Mouse (Mus musculus): ENCODE results near the gene E2f1. TPM values are rescaled to one million over a fixed set of nuclear protein-coding genes. Genes with fewer than 3 reads are reported as not detected.

The E2f1 gene
- polyA plus RNA-seq, 1 experiment = 14.5 TPM

DNA sequence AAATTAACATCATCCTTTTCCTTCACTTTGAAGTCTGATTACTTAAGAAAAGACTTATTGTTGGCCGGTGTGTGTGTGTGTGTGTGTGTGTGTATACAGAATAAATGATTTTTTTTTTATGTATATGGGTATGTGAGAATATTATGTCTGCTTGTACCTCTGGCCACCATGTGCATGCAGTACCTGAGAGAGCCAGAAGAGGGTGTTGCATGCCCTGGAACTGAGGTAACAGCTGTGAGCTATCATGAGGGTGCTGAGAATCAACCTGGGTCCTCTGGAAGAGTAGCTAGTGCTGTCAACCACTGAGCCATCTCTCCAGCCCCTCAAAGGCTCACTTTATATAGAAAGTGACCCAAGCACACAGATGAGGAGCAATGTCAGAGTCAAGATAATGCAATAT, 11.7 kb upstream of the E2f1 start:
- no peak overlapping the region for H3K4me3 ChIP-seq (ENCODE audit: low read depth, low read length)
- 0 out of 2 replicates have a peak, but pooled peaks cover 3% of the 10 kb centered on the region for H3K4me1 ChIP-seq (ENCODE audit: control insufficient read depth, insufficient read depth, insufficient read length, low read length)
- no peaks in the 10 kb centered on the region for H3K27me3 ChIP-seq (ENCODE audit: control insufficient read depth, insufficient read depth, low read length)
- H3K36me3 ChIP-seq (ENCODE audit: control insufficient read depth, insufficient read depth, low read length) = no peaks in the 10 kb centered on the region
- TF ChIP-seq POLR2A (IDR thresholded peaks at IDR 0.05; ENCODE audit: low read depth, low read length) (no peak), CTCF (IDR thresholded peaks at IDR 0.05; ENCODE audit: extremely low read depth, insufficient read length, insufficient replicate concordance, low read depth, low read length) (no peak)
- H3K27ac ChIP-seq (ENCODE audit: insufficient read depth, low read depth, low read length) = no peak overlapping the region
- 97% methylated on average over 1 of the region's 1 CpGs for WGBS

DNA sequence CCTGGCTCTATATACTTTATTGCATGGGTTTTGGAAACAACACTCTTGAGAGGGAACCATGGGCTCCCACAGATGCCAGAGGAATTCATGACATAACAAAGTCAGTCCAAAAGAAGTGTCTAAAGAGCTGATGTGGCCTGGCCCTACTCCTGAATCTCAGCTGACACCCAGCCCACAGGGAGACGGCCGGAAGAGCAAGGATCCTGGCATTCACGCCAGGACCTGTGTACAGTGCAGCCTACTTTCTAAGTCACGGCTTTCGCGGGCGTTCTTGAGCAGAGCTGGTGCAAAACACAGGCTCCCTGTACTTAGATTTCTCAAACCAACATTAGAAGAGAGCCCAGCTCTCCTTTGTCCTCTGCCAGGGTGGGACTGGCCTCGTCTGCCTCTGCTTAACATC, 10.9 kb upstream of the E2f1 start:
- TF ChIP-seq CTCF (IDR thresholded peaks at IDR 0.05; ENCODE audit: extremely low read depth, insufficient read length, insufficient replicate concordance, low read depth, low read length) = no peak
- TF ChIP-seq POLR2A (IDR thresholded peaks at IDR 0.05; ENCODE audit: low read depth, low read length) = no peak
- Histone ChIP-seq H3K27ac (ENCODE audit: insufficient read depth, low read depth, low read length) (no peak overlapping the region), H3K4me1 (ENCODE audit: control insufficient read depth, insufficient read depth, insufficient read length, low read length) (0 out of 2 replicates have a peak, but pooled peaks cover 3% of the 10 kb centered on the region), H3K4me3 (ENCODE audit: low read depth, low read length) (no peak overlapping the region), H3K36me3 (ENCODE audit: control insufficient read depth, insufficient read depth, low read length) (no peaks in the 10 kb centered on the region), H3K27me3 (ENCODE audit: control insufficient read depth, insufficient read depth, low read length) (no peaks in the 10 kb centered on the region)
- WGBS = 76% methylated on average over 8 of the region's 8 CpGs

DNA sequence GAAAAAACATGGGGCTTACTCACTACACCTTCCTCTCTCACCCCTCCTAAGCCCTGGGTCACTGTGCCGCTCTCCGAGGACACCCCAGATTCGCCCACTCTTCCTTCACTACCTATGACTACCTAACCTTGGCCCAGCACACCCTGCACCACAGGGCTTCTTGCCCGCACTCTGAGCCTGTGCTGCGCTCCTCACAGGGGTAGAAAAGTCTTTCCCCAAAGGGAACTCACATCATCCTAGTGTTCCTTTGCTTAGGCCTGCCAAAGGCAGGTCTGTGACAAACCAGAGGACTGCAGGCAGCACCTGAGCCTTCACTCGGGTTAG, 8.0 kb upstream of the E2f1 start:
- TF ChIP-seq CTCF (IDR thresholded peaks at IDR 0.05; ENCODE audit: extremely low read depth, insufficient read length, insufficient replicate concordance, low read depth, low read length) (no peak), POLR2A (IDR thresholded peaks at IDR 0.05; ENCODE audit: low read depth, low read length) (no peak)
- Histone ChIP-seq H3K4me3 (ENCODE audit: low read depth, low read length) (no peak overlapping the region), H3K36me3 (ENCODE audit: control insufficient read depth, insufficient read depth, low read length) (no peaks in the 10 kb centered on the region), H3K27ac (ENCODE audit: insufficient read depth, low read depth, low read length) (no peak overlapping the region), H3K27me3 (ENCODE audit: control insufficient read depth, insufficient read depth, low read length) (no peaks in the 10 kb centered on the region), H3K4me1 (ENCODE audit: control insufficient read depth, insufficient read depth, insufficient read length, low read length) (0 out of 2 replicates have a peak, but pooled peaks cover 3% of the 10 kb centered on the region)
- 95% methylated on average over 6 of the region's 6 CpGs for WGBS

DNA sequence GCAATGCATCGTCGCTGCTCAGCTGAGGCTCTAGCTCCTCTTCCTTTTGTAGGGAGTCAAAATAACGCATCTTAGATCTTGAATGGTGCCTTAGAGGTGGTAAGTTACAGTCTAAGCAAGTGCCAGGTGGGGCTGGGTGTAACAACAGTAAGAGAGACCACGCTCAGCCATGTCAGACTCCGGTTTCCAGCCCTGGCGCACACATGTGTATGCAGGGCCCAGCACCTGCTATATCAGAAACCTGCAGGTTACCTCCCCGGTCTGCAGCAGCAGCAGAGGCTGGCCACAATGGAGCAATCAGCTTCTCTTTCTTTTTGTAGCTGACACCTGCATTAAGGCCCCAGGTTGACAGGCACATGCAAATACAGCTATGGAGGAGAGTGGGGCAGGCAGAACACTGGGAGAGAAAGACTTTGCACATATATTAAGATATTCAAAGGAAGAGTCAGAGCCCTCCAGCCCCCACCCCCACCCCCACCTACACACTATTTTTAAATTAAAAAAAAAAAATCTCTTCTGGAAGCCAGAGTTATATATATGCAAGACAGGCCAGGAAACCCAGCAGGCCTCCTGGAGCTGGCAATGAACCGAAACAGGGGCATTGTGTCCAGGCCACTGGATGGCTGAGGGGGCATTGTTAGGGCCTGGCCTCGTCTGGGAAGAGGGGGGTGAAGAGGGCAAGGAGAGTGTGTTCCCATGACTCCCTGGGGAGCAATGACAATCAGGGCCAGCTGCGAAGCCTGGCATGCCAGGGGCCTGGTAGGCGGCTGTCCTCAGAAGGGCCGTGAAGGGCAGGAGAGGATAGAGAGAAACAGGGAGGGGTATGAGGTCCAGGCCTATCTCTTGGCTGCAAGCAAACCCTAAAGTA, 7.4 kb upstream of the E2f1 start:
- no peaks in the 10 kb centered on the region for H3K36me3 ChIP-seq (ENCODE audit: control insufficient read depth, insufficient read depth, low read length)
- TF ChIP-seq POLR2A (IDR thresholded peaks at IDR 0.05; ENCODE audit: low read depth, low read length) = no peak
- no peak for TF ChIP-seq CTCF (IDR thresholded peaks at IDR 0.05; ENCODE audit: extremely low read depth, insufficient read length, insufficient replicate concordance, low read depth, low read length)
- H3K27ac ChIP-seq (ENCODE audit: insufficient read depth, low read depth, low read length) = no peak overlapping the region
- WGBS = 76% methylated on average over 12 of the region's 12 CpGs
- no peak overlapping the region for H3K4me3 ChIP-seq (ENCODE audit: low read depth, low read length)
- 0 out of 2 replicates have a peak, but pooled peaks cover 3% of the 10 kb centered on the region for H3K4me1 ChIP-seq (ENCODE audit: control insufficient read depth, insufficient read depth, insufficient read length, low read length)
- no peaks in the 10 kb centered on the region for H3K27me3 ChIP-seq (ENCODE audit: control insufficient read depth, insufficient read depth, low read length)

DNA sequence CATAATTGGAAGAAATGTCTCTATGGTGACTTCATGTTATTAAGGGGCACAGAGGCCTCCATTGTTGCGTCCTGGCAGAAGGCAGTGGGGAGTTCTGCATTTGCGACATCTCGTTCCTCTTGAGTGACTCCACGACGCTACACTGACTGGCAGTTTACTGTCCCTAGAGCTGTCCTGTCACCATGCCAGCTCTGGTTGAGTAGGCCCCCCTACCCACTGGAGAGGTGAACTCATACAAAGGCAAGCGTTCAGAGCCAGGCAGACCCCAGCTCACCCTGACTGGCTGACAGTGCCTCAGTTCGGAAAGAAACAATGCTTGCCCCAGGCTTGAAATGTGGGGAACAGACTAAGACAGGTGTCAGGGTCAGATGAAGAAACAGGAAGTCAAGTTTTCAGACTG, 4.6 kb upstream of the E2f1 start:
- 78% methylated on average over 7 of the region's 7 CpGs for WGBS
- Histone ChIP-seq H3K4me3 (ENCODE audit: low read depth, low read length) (no peak overlapping the region), H3K36me3 (ENCODE audit: control insufficient read depth, insufficient read depth, low read length) (no peaks in the 10 kb centered on the region), H3K27ac (ENCODE audit: insufficient read depth, low read depth, low read length) (no peak overlapping the region), H3K4me1 (ENCODE audit: control insufficient read depth, insufficient read depth, insufficient read length, low read length) (no peaks in the 10 kb centered on the region), H3K27me3 (ENCODE audit: control insufficient read depth, insufficient read depth, low read length) (no peaks in the 10 kb centered on the region)
- TF ChIP-seq POLR2A (IDR thresholded peaks at IDR 0.05; ENCODE audit: low read depth, low read length) (no peak), CTCF (IDR thresholded peaks at IDR 0.05; ENCODE audit: extremely low read depth, insufficient read length, insufficient replicate concordance, low read depth, low read length) (no peak)

DNA sequence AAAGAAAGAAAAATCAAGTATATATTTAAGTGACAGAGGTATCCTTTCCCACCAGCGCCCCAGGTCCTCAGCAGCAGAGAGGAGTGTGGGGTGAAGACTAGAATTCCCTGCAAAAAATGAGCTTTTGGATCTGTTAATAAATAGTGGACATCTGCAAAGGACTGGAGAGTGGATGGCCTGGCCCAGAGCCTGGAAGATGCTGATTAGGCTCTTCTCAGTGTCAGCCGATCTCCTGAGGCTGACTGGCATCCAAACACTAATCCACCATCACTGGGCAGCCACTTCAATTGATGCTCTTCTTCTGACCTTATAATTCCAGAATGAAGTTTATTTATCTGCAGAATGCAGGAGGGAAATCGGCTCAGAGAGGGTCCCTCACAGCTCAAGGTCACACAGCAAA, 3.3 kb upstream of the E2f1 start:
- 79% methylated on average over 3 of the region's 3 CpGs for WGBS
- H3K4me3 ChIP-seq (ENCODE audit: low read depth, low read length) = no peak overlapping the region
- no peak for TF ChIP-seq CTCF (IDR thresholded peaks at IDR 0.05; ENCODE audit: extremely low read depth, insufficient read length, insufficient replicate concordance, low read depth, low read length)
- no peak for TF ChIP-seq POLR2A (IDR thresholded peaks at IDR 0.05; ENCODE audit: low read depth, low read length)

DNA sequence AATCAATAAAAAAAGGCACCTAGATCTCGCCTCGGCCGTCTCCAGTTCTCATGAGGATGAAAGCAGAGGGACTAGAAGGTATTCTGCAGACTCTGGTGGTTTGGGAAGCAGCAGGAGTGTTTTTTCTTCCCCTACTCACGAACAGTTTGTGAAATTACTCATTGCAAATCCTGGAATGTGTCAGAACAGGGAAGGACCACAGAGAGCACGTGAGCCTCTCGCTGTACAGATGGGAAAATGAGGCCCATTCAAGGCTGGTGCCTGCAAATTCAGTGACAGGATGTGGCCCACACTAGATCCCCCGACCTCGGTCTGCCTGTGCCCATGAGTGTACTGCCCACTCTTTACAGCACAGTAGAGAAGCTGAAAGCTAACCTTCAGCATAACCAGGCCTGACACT, 2.3 kb upstream of the E2f1 start:
- Histone ChIP-seq H3K27ac (ENCODE audit: insufficient read depth, low read depth, low read length) (no peak overlapping the region), H3K4me3 (ENCODE audit: low read depth, low read length) (no peak overlapping the region), H3K4me1 (ENCODE audit: control insufficient read depth, insufficient read depth, insufficient read length, low read length) (peaks cover 5% of the 10 kb centered on the region; the same call in 1 of the 2 replicates), H3K36me3 (ENCODE audit: control insufficient read depth, insufficient read depth, low read length) (no peaks in the 10 kb centered on the region), H3K27me3 (ENCODE audit: control insufficient read depth, insufficient read depth, low read length) (no peaks in the 10 kb centered on the region)
- 81% methylated on average over 8 of the region's 8 CpGs for WGBS
- TF ChIP-seq POLR2A (IDR thresholded peaks at IDR 0.05; ENCODE audit: low read depth, low read length) (no peak), CTCF (IDR thresholded peaks at IDR 0.05; ENCODE audit: extremely low read depth, insufficient read length, insufficient replicate concordance, low read depth, low read length) (no peak)

More for the DNA sequence above, 3.3 kb upstream of the E2f1 start:
- Histone ChIP-seq H3K36me3 (ENCODE audit: control insufficient read depth, insufficient read depth, low read length) (no peaks in the 10 kb centered on the region), H3K27me3 (ENCODE audit: control insufficient read depth, insufficient read depth, low read length) (no peaks in the 10 kb centered on the region), H3K4me1 (ENCODE audit: control insufficient read depth, insufficient read depth, insufficient read length, low read length) (peaks cover 5% of the 10 kb centered on the region; the same call in 1 of the 2 replicates), H3K27ac (ENCODE audit: insufficient read depth, low read depth, low read length) (no peak overlapping the region)
